Mouse (Mus musculus) adipose tissue, adult 10 weeks (tissue): Measurements from ENCODE around the gene Tecr. TPM values are rescaled to one million over a fixed set of nuclear protein-coding genes. Genes with fewer than 3 reads are reported as not detected.

Experiments
- polyA plus RNA-seq: library from polyadenylated mRNA; stranded (reverse); fragments of 350-450 nt; fragmentation: Illumina TruSeq; extraction: RNeasy Lipid Tissue Mini Kit (QIAGEN cat#74804); gene quantifications from one replicate; pipeline ENCODE4 v1.2.3, GENCODE M21; 2014; ENCODE audit warnings: low read depth, low replicate concordance

The Tecr gene
- 445 TPM for polyA plus RNA-seq

DNA sequence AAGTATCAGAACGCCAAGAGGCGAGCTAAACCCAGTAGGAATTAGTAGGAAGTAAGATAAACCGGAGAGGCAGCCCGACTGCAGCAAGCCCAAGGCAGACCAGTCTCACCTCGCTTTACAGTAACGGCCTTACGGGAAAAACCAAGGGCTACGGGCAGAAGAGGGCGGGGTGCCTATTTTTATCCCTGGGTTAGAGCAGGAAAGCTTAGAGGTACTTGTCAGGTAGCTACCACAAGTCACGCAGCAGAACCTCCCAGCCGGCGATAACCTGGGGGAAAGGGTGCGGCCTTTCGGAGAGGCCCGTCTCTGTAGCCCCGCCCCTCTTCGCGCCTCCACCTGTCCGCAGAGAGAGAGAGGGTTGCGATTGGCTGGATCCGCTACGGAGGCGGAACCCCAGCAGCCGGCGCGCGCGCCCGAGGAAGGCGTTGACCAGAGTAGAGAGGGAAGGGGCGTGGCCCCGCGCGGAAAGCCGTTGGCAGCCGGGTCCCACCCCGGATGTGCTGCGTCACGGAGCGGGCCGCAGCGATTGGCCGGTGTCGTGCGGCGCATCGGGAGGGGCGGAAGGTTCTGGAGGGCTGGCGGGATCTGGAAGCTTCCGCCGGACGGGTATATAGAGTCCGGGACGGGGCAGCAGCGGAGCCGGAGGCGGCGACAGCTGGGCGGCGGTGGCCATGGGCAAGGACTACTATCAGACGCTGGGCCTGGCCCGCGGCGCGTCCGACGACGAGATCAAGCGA is at the start of gene Tecr, which contains the start of gene Dnajb1:
TSS of gene Tecr (minus strand) at position 311 of the 737 bp plus-strand sequence.
TSS of gene Dnajb1 (plus strand) at position 533 of the 737 bp plus-strand sequence.

GRCm38 (mm10) chr8:83652030-83652743 is 44.4 kb upstream of the Tecr start, which contains the start of gene Gipc1:
Gipc1 (plus strand) TSS chr8:83652677.

DNA sequence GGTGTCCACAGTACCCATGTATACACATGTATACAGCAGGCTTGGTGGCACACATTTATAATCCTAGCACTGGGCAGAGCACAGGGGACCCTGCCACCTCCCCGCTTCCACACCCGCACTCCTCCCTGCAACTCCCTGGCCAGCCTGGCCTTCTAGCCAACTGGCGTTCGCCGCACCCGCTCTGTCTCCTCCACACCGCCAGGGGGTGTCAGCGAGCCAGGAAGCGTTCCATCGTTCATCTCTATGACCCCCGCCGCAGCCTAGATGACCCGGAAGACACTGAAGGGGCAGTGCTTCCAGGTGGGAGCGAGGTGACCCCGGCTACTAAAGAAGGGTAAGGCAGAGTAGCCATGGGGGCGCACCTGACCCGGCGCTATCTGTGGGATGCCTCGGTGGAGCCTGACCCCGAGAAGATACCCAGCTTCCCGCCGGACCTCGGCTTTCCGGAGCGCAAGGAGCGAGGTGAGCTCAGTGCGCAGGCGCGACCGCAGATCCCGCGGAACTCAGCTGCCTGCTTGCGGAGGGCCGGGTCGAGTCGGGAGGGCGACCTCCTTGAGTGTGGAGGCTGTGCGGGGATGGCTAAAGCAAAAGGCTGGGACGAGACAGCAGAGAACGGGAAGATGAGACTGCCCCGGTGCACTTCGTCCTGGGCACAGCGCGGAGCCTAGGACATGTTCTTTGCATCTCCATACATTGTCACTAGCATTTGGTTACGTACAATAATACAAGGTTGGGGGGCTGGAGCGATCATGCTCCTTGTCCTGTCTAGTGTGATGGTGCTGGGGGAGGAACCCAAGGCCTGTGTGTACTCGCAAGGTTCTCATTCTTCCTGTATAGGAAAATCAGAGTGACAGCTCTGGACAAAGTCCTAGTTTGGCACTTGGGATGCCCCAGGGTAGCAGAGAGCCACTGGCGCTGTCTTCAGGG is 41.0 kb downstream of the Tecr start, which contains the start of gene Ndufb7:
TSS of gene Ndufb7 (plus strand) at position 203 of the 927 bp plus-strand sequence.

GRCm38 (mm10) chr8:83535736-83536135 is 72.0 kb downstream of the Tecr start, which contains the start of gene Olfr370:
Olfr370 (plus strand) TSS chr8:83535780.

Other genes with a start within 250 kb of the Tecr start
- gene Clgn, start 218.1 kb downstream of the Tecr start, polyA plus RNA-seq, result 10.1 TPM
- gene Scoc, start 149.6 kb downstream of the Tecr start, polyA plus RNA-seq, result 64.7 TPM
- not detected for gene Olfr370, start 72.2 kb downstream of the Tecr start, polyA plus RNA-seq
- gene Ndufb7, start 41.3 kb downstream of the Tecr start, polyA plus RNA-seq, result 219 TPM
- 32.8 TPM for gene Dnajb1, start 222 bp upstream of the Tecr start, polyA plus RNA-seq
- gene Gipc1, start 44.7 kb upstream of the Tecr start, polyA plus RNA-seq, result 105 TPM
- 0.66 TPM for gene Ptger1, start 58.7 kb upstream of the Tecr start, polyA plus RNA-seq
- 41.0 TPM for gene Pkn1, start 91.2 kb upstream of the Tecr start, polyA plus RNA-seq
- gene Ddx39, start 107.2 kb upstream of the Tecr start, polyA plus RNA-seq, result 25.3 TPM
- gene Adgre5, start 133.4 kb upstream of the Tecr start, polyA plus RNA-seq, result 135 TPM